Mouse (Mus musculus) heart, embryonic 12.5 days (tissue): Measurements from ENCODE around the gene Fam104a. TPM values are rescaled to one million over a fixed set of nuclear protein-coding genes. Genes with fewer than 3 reads are reported as not detected.

ENCODE experiments used
- ATAC-seq: fragments of 200-750 bp; cut with Nextera tagmentation; 2 replicates; pipeline ENCODE4 v1.8.0; 2017; ENCODE audit warnings: moderate TSS enrichment, moderate library complexity; ENCODE audit not compliant: insufficient number of reproducible peaks, low FRiP score
- H3K27ac ChIP-seq: fragments of 300-500 bp; sonication (generic); 2 replicates; pipeline ENCODE4 v1.5.1; 2016; ENCODE audit warnings: mild to moderate bottlenecking, moderate library complexity; ENCODE audit not compliant: poor library complexity, severe bottlenecking
- H3K27me3 ChIP-seq: fragments of 300-500 bp; sonication (generic); replicated peaks from 2 replicates; pipeline ENCODE4 v1.6.1; 2016; ENCODE audit warnings: mild to moderate bottlenecking, moderate library complexity
- H3K36me3 ChIP-seq: fragments of 300-500 bp; sonication (generic); 2 replicates; pipeline ENCODE4 v1.6.1; 2016; ENCODE audit warnings: mild to moderate bottlenecking, moderate library complexity
- H3K4me1 ChIP-seq: fragments of 300-500 bp; sonication (generic); replicated peaks from 2 replicates; pipeline ENCODE4 v1.6.1; 2016; ENCODE audit warnings: mild to moderate bottlenecking
- H3K4me2 ChIP-seq: fragments of 300-500 bp; sonication (generic); 2 replicates; pipeline ENCODE4 v1.6.1; 2016; ENCODE audit warnings: mild to moderate bottlenecking, moderate library complexity
- H3K4me3 ChIP-seq: fragments of 300-500 bp; sonication (generic); 2 replicates; pipeline ENCODE4 v1.5.1; 2016; ENCODE audit warnings: mild to moderate bottlenecking
- H3K9ac ChIP-seq: fragments of 300-500 bp; sonication (generic); 2 replicates; pipeline ENCODE4 v1.6.1; 2016; ENCODE audit warnings: mild to moderate bottlenecking, moderate library complexity
- H3K9me3 ChIP-seq: fragments of 300-500 bp; sonication (generic); replicated peaks from 2 replicates; pipeline ENCODE4 v1.6.1; 2016; ENCODE audit warnings: mild to moderate bottlenecking, moderate library complexity
- WGBS: fragments of 180-500 bp; shearing (Covaris S2); methylation state at CpG from one replicate; pipeline ENCODE4 v1.1.7; 2016; 5-methylcytosine and 5-hydroxymethylcytosine counted together
- polyA plus RNA-seq: library from polyadenylated mRNA; unstranded; fragments of >200 nt; fragmentation: Nextera tagmentation; extraction: Ambion mirVana; gene quantifications from 2 replicates; pipeline ENCODE4 v1.2.1, GENCODE M21; 2016

The Fam104a gene
- polyA plus RNA-seq, 1 experiment from 2014 or later = 53.3 TPM

- H3K9me3 ChIP-seq = 0 out of 2 replicates have a peak, but pooled peaks cover 4% of the 10 kb centered on the region
- no peak overlapping the region for H3K4me2 ChIP-seq
- WGBS = 78% methylated on average over 7 of the region's 7 CpGs
- H3K4me1 ChIP-seq = peaks cover 4% of the 10 kb centered on the region; the same call in 1 of the 2 replicates
- H3K36me3 ChIP-seq = peaks cover 30% of the 10 kb centered on the region
- no peak overlapping the region for H3K9ac ChIP-seq
- no peak for ATAC-seq
- H3K27me3 ChIP-seq = no peaks in the 10 kb centered on the region
- no peak overlapping the region for H3K4me3 ChIP-seq
- no peak overlapping the region for H3K27ac ChIP-seq
Measured at GRCm38 (mm10) chr11:113699643-113700042, 15.7 kb upstream of the Fam104a start.

GRCm38 (mm10) chr11:113698013-113698545, 14.1 kb upstream of the Fam104a start:
- no peak overlapping the region for H3K4me2 ChIP-seq
- no peaks in the 10 kb centered on the region for H3K4me1 ChIP-seq
- H3K4me3 ChIP-seq = no peak overlapping the region
- H3K27me3 ChIP-seq = no peaks in the 10 kb centered on the region
- H3K27ac ChIP-seq = no peak overlapping the region
- no peak overlapping the region for H3K9ac ChIP-seq
- WGBS = 82% methylated on average over 12 of the region's 12 CpGs
- ATAC-seq = no peak
- 0 out of 2 replicates have a peak, but pooled peaks cover 4% of the 10 kb centered on the region for H3K9me3 ChIP-seq
- peaks cover 46% of the 10 kb centered on the region for H3K36me3 ChIP-seq

GRCm38 (mm10) chr11:113697571-113697970, 13.6 kb upstream of the Fam104a start:
- ATAC-seq = no peak
- no peaks in the 10 kb centered on the region for H3K27me3 ChIP-seq
- H3K9me3 ChIP-seq = 0 out of 2 replicates have a peak, but pooled peaks cover 4% of the 10 kb centered on the region
- H3K4me3 ChIP-seq = no peak overlapping the region
- WGBS = 69% methylated on average over 5 of the region's 5 CpGs
- H3K9ac ChIP-seq = no peak overlapping the region
- no peak overlapping the region for H3K4me2 ChIP-seq
- H3K4me1 ChIP-seq = no peaks in the 10 kb centered on the region
- H3K36me3 ChIP-seq = peaks cover 51% of the 10 kb centered on the region
- no peak overlapping the region for H3K27ac ChIP-seq

- Histone ChIP-seq H3K4me3 (no peak overlapping the region), H3K9ac (no peak overlapping the region), H3K4me2 (no peak overlapping the region), H3K27ac (no peak overlapping the region), H3K4me1 (peaks cover 2% of the 10 kb centered on the region; the same call in 1 of the 2 replicates), H3K36me3 (peaks cover 92% of the 10 kb centered on the region), H3K9me3 (0 out of 2 replicates have a peak, but pooled peaks cover 4% of the 10 kb centered on the region), H3K27me3 (no peaks in the 10 kb centered on the region)
- 89% methylated on average over 3 of the region's 3 CpGs for WGBS
- no peak for ATAC-seq
Measured at GRCm38 (mm10) chr11:113691851-113692250, 7.9 kb upstream of the Fam104a start.

GRCm38 (mm10) chr11:113691318-113691717, 7.4 kb upstream of the Fam104a start:
- H3K27me3 ChIP-seq = no peaks in the 10 kb centered on the region
- H3K4me3 ChIP-seq = no peak overlapping the region
- WGBS = 84% methylated on average over 5 of the region's 5 CpGs
- H3K9ac ChIP-seq = no peak overlapping the region
- no peak overlapping the region for H3K4me2 ChIP-seq
- H3K36me3 ChIP-seq = peaks cover 88% of the 10 kb centered on the region
- 0 out of 2 replicates have a peak, but pooled peaks cover 4% of the 10 kb centered on the region for H3K9me3 ChIP-seq
- H3K27ac ChIP-seq = no peak overlapping the region
- no peak for ATAC-seq
- H3K4me1 ChIP-seq = peaks cover 8% of the 10 kb centered on the region; the same call in 1 of the 2 replicates

GRCm38 (mm10) chr11:113690506-113690905, 6.6 kb upstream of the Fam104a start:
- Histone ChIP-seq H3K36me3 (peaks cover 80% of the 10 kb centered on the region), H3K9me3 (0 out of 2 replicates have a peak, but pooled peaks cover under 1% of the 10 kb centered on the region)
- WGBS = 89% methylated on average over 12 of the region's 12 CpGs

GRCm38 (mm10) chr11:113687031-113687430, 3.1 kb upstream of the Fam104a start:
- Histone ChIP-seq H3K4me3 (no peak overlapping the region), H3K36me3 (peaks cover 45% of the 10 kb centered on the region), H3K4me2 (no peak overlapping the region), H3K9ac (no peak overlapping the region), H3K27ac (no peak overlapping the region), H3K27me3 (no peaks in the 10 kb centered on the region), H3K4me1 (peaks cover 24% of the 10 kb centered on the region), H3K9me3 (no peaks in the 10 kb centered on the region)
- 76% methylated on average over 2 of the region's 2 CpGs for WGBS
- ATAC-seq = no peak

More at GRCm38 (mm10) chr11:113690506-113690905, 6.6 kb upstream of the Fam104a start:
- no peak overlapping the region for H3K27ac ChIP-seq
- H3K4me3 ChIP-seq = no peak overlapping the region
- H3K27me3 ChIP-seq = no peaks in the 10 kb centered on the region
- no peak overlapping the region for H3K9ac ChIP-seq
- no peak overlapping the region for H3K4me2 ChIP-seq
- H3K4me1 ChIP-seq = peaks cover 11% of the 10 kb centered on the region; the same call in 1 of the 2 replicates
- ATAC-seq = no peak

- Histone ChIP-seq H3K27me3 (no peaks in the 10 kb centered on the region), H3K27ac (no peak overlapping the region), H3K9ac (peak overlapping the region; percentile 96), H3K4me3 (peak overlapping the region; percentile 86), H3K9me3 (no peaks in the 10 kb centered on the region), H3K4me1 (peaks cover 41% of the 10 kb centered on the region), H3K36me3 (peaks cover 27% of the 10 kb centered on the region), H3K4me2 (peak overlapping the region; percentile 84)
- WGBS = 40% methylated on average over 25 of the region's 25 CpGs
- no peak for ATAC-seq
Measured at GRCm38 (mm10) chr11:113684707-113685426, 912 bp upstream of the Fam104a start.

GRCm38 (mm10) chr11:113683627-113683956, 363 bp downstream of the Fam104a start:
- Histone ChIP-seq H3K9me3 (no peaks in the 10 kb centered on the region), H3K4me1 (peaks cover 46% of the 10 kb centered on the region), H3K9ac (peak overlapping the region; percentile 96), H3K4me2 (peak overlapping the region; percentile 84), H3K36me3 (peaks cover 14% of the 10 kb centered on the region), H3K4me3 (peak overlapping the region; percentile 86), H3K27me3 (no peaks in the 10 kb centered on the region), H3K27ac (peak overlapping the region; percentile 98)
- ATAC-seq = no peak; the same call in 1 of the 2 replicates
- WGBS = 0% methylated on average over 32 of the region's 38 CpGs

GRCm38 (mm10) chr11:113682897-113683626, 893 bp downstream of the Fam104a start:
- ATAC-seq = peak; percentile 76
- peaks cover 51% of the 10 kb centered on the region for H3K4me1 ChIP-seq
- WGBS = 4% methylated on average over 38 of the region's 38 CpGs
- peaks cover 9% of the 10 kb centered on the region for H3K36me3 ChIP-seq
- H3K27me3 ChIP-seq = no peaks in the 10 kb centered on the region
- H3K27ac ChIP-seq = peak overlapping the region; percentile 98
- H3K4me2 ChIP-seq = peak overlapping the region; percentile 84
- H3K4me3 ChIP-seq = peak overlapping the region; percentile 86
- peak overlapping the region; percentile 96 for H3K9ac ChIP-seq
- no peaks in the 10 kb centered on the region for H3K9me3 ChIP-seq

- Histone ChIP-seq H3K9me3 (no peaks in the 10 kb centered on the region), H3K27ac (no peak overlapping the region), H3K4me3 (peak overlapping the region; percentile 29), H3K9ac (no peak overlapping the region), H3K4me1 (peaks cover 54% of the 10 kb centered on the region), H3K27me3 (no peaks in the 10 kb centered on the region), H3K36me3 (peaks cover 11% of the 10 kb centered on the region), H3K4me2 (peak overlapping the region; percentile 52)
- no peak for ATAC-seq
Measured at GRCm38 (mm10) chr11:113681979-113682378, 2.0 kb downstream of the Fam104a start.
